Mouse (Mus musculus) embryonic facial prominence, embryonic 10.5 days (tissue): ENCODE data around the gene Il12a. TPM values are rescaled to one million over a fixed set of nuclear protein-coding genes. Genes with fewer than 3 reads are reported as not detected.

Source experiments
- DNase-seq: peaks from one replicate; pipeline ENCODE4 v3.0.0-alpha.2; 2017; ENCODE audit warnings: low spot score
- H3K27ac ChIP-seq: fragments of 300-500 bp; sonication (generic); replicated peaks from 2 replicates; pipeline ENCODE4 v1.5.1; 2016; ENCODE audit warnings: mild to moderate bottlenecking
- H3K27me3 ChIP-seq: fragments of 300-500 bp; sonication (generic); replicated peaks from 2 replicates; pipeline ENCODE4 v1.6.1; 2016; ENCODE audit warnings: low read depth, mild to moderate bottlenecking; ENCODE audit not compliant: poor library complexity, severe bottlenecking
- H3K36me3 ChIP-seq: fragments of 300-500 bp; sonication (generic); replicated peaks from 2 replicates; pipeline ENCODE4 v1.6.1; 2016; ENCODE audit warnings: mild to moderate bottlenecking, moderate library complexity
- H3K4me1 ChIP-seq: fragments of 300-500 bp; sonication (generic); 2 replicates; pipeline ENCODE4 v1.6.1; 2016
- H3K4me3 ChIP-seq: fragments of 300-500 bp; sonication (generic); 2 replicates; pipeline ENCODE4 v1.5.1; 2016; ENCODE audit warnings: mild to moderate bottlenecking, moderate library complexity
- H3K9me3 ChIP-seq: fragments of 300-500 bp; sonication (generic); 2 replicates; pipeline ENCODE4 v1.6.1; 2016; ENCODE audit warnings: mild to moderate bottlenecking
- WGBS: fragments of 180-500 bp; shearing (Covaris S2); methylation state at CpG from one replicate; pipeline ENCODE4 v1.1.7; 2016; 5-methylcytosine and 5-hydroxymethylcytosine counted together
- polyA plus RNA-seq: library from polyadenylated mRNA; unstranded; fragments of >200 nt; fragmentation: Nextera tagmentation; extraction: Ambion mirVana; gene quantifications from 2 replicates; pipeline ENCODE4 v1.2.1, GENCODE M21; 2016

The Il12a gene
- not detected in 2 replicates for polyA plus RNA-seq

DNA sequence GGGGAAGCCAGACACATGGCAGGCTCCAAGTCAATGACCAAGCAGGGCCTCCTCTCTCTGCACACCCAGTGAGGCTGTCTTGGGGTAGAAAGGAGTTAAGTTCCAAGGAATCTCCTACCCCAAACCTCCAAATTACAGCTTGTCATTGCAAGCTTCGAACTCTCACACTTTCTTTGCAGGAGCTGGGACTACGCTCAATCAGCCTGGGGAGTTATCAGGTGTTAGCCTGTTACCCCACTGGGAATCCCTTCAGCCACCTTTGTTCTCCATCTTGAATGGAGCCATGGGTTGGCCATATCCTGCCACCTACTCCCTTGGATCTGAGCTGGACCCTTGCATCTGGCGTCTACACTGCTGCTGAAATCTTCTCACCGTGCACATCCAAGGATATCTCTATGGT, at the start of gene Il12a:
Gene Il12a, plus strand, starts transcription at position 301 of the 400 bp plus-strand sequence.
- H3K27ac ChIP-seq: no peak within 1 kb of the TSS
- 89% methylated on average over 4 of the region's 4 CpGs for WGBS

GRCm38 (mm10) chr3:68642935-68643334, 47.5 kb upstream of the Il12a start:
- DNase-seq: no peak
- Histone ChIP-seq H3K4me1 (peaks cover 2% of the 10 kb centered on the region; the same call in 1 of the 2 replicates), H3K27me3 (no peaks in the 10 kb centered on the region), H3K9me3 (no peaks in the 10 kb centered on the region), H3K4me3 (no peak overlapping the region), H3K27ac (no peak overlapping the region), H3K36me3 (no peaks in the 10 kb centered on the region)
- WGBS: 86% methylated on average over 7 of the region's 7 CpGs

More for the DNA sequence above, at the start of gene Il12a:
- Histone ChIP-seq H3K4me3 (no peak within 1 kb of the TSS), H3K36me3 (no peaks in the 10 kb centered on the region), H3K27me3 (no peaks in the 10 kb centered on the region), H3K9me3 (no peaks in the 10 kb centered on the region), H3K4me1 (peaks cover 9% of the 10 kb centered on the region; the same call in 1 of the 2 replicates)
- no peak for DNase-seq

DNA sequence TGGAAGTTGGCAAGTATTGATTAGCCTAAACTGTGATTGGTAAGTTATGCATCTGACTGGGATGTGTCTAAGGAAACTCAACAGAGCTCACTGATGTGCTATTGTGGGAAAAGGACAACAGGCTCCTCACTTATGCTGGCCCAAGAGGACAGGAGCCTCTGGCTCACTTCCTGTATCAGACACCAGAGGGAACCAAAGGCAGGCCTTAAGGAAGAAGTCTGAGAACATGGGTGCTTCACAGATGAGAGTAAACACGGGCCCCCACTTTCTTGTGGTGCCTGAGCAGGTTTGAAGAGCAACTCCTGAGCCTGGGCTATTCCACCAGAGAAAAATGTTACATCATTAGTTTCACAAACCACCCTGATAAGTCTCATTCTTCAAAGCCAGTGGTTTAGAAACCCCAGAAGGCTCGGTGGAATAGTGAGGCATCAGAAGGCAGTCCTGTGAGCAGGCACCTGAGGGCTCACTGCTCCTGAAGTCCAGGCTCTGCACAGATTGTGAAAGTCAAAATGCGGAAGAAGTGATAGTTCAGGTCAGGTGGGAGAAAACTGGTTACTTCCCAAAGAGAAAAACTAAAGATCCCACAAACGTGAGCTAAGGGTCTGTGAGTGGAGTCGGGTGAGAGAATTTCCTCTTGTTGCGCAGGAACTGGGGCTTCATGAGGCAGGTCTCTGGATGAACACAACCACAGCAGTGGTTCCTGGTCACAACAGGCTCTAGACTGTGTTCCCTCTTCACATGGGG, 43.9 kb upstream of the Il12a start:
- Histone ChIP-seq H3K4me3 (no peak overlapping the region), H3K4me1 (no peaks in the 10 kb centered on the region), H3K27me3 (no peaks in the 10 kb centered on the region), H3K9me3 (no peaks in the 10 kb centered on the region), H3K27ac (no peak overlapping the region), H3K36me3 (no peaks in the 10 kb centered on the region)
- DNase-seq: no peak
- 86% methylated on average over 6 of the region's 6 CpGs for WGBS

DNA sequence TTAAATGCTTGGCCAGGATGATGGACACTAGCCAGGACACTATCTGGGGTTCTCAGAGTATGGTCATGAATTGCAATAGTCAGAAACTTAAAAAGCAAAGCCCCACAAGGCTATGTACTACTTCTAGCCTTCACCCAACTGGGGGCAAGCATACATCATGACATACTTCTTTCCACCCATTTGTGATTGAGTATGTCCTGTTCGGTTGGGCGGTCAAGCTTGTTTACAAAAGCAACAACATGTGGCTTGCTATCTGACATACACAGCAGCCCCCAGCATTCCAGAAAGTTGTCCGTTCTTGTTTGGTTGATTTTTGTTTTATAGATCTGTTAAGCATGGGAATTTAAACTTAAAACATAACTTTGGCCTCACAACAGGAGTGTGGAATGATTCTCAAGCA, 43.2 kb upstream of the Il12a start:
- no peaks in the 10 kb centered on the region for H3K9me3 ChIP-seq
- DNase-seq: no peak
- no peaks in the 10 kb centered on the region for H3K27me3 ChIP-seq
- no peak overlapping the region for H3K27ac ChIP-seq
- H3K4me3 ChIP-seq: no peak overlapping the region
- 93% methylated on average over 3 of the region's 3 CpGs for whole genome bisulfite sequencing
- H3K36me3 ChIP-seq: no peaks in the 10 kb centered on the region
- H3K4me1 ChIP-seq: no peaks in the 10 kb centered on the region

DNA sequence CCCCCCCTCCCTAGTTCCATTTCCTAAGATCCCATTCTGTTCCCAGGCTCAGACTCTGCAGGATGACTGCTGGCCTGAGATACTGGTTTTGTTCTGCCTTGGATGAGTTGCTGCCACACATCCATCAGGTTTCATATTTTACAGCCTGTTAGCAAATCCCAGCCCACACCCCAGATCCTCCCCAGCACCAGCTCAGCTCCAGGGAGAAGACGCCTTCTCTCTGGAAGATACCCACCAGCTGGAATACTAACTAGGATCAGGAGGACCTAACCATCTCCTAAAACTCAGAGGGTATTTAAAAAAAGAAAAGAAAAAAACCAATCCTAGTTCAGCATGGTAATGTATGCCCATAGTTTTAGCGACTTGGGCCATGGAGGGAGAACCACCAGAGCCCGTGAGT, 40.2 kb upstream of the Il12a start:
- no peak overlapping the region for H3K27ac ChIP-seq
- 89% methylated on average over 3 of the region's 3 CpGs for WGBS

DNA sequence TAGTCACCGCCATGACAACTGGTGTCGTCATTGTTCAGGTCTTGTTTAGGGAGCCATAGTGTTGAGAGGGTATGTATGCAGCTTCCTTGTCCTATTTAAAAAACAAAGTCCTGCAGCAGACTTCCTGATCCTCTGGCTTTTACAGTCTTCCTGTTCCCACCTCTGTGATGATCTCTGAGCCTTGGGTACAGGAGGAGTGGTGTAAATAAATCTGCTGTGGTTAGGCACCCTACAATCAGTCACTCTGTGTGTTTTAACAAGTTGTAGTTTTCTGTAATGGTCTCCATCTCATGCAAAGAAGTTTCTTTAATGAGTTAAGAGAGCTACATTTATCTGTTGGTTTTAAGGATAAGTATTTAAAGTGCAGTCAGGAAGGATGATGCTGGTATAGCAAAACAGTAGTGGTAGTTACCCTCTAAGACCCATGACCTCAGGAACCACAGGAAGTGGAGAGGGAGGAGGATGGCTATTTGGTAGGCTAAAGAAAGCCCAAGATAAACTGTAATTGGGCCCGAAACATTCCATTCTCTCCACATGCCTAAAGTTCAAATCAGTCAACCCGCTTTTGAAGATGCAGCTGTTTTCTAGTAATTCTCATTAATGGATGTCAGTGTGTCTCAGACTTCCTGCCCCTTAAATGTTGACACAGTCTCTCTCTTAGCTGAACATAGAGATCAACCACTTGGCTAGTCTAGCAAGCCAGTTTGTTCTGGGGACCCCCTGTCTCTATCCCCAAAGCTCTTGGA, 33.7 kb upstream of the Il12a start:
- H3K4me1 ChIP-seq: peaks cover 10% of the 10 kb centered on the region
- H3K36me3 ChIP-seq: no peaks in the 10 kb centered on the region
- H3K27me3 ChIP-seq: no peaks in the 10 kb centered on the region
- H3K4me3 ChIP-seq: no peak overlapping the region
- no peak overlapping the region for H3K27ac ChIP-seq
- WGBS: 84% methylated on average over 4 of the region's 4 CpGs
- no peak for DNase-seq
- H3K9me3 ChIP-seq: no peaks in the 10 kb centered on the region

More for the DNA sequence above, 40.2 kb upstream of the Il12a start:
- Histone ChIP-seq H3K4me1 (no peaks in the 10 kb centered on the region), H3K36me3 (no peaks in the 10 kb centered on the region), H3K4me3 (no peak overlapping the region), H3K9me3 (no peaks in the 10 kb centered on the region), H3K27me3 (no peaks in the 10 kb centered on the region)
- no peak for DNase-seq

DNA sequence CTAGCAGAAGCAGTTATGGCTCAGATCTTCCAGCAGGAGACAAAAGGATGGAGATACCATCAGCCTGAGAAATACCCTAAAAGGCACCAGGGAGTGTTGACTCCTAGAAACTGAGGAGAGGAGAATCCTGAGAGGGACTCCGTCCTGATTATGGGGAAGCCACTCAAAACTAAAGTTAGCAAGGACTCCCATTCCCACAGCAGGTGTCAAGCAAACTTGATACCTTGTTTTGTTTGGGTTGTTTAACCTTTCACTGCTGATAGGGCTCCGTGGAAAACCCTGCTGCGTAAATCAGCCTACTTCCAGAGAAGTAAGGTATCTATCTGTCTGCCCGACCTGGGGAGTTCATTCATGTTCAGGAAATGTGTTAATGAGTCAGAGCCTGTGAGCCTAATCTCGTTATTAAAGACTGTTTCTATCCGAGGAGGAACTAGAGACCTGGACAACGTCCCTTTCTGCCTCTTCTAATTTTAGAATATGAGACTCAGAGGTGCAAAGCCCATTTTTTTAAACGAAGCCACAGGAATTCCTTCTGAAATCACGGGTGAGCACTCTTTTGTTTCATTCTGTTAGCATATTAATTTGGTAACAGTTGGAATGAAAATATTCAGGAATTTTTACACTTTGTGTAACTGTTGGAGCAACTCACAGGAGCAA, 32.7 kb upstream of the Il12a start:
- H3K9me3 ChIP-seq: no peaks in the 10 kb centered on the region
- WGBS: 34% methylated on average over 9 of the region's 9 CpGs
- peaks cover 10% of the 10 kb centered on the region for H3K4me1 ChIP-seq
- no peak for DNase-seq
- H3K27me3 ChIP-seq: no peaks in the 10 kb centered on the region
- H3K4me3 ChIP-seq: no peak overlapping the region
- H3K36me3 ChIP-seq: no peaks in the 10 kb centered on the region
- H3K27ac ChIP-seq: no peak overlapping the region

- H3K36me3 ChIP-seq: no peaks in the 10 kb centered on the region
- H3K27ac ChIP-seq: no peak overlapping the region
- WGBS: 91% methylated on average over 6 of the region's 6 CpGs
- no peaks in the 10 kb centered on the region for H3K27me3 ChIP-seq
- peaks cover 10% of the 10 kb centered on the region for H3K4me1 ChIP-seq
- DNase-seq: no peak
- no peak overlapping the region for H3K4me3 ChIP-seq
- no peaks in the 10 kb centered on the region for H3K9me3 ChIP-seq
Observed at GRCm38 (mm10) chr3:68659996-68660395, 30.4 kb upstream of the Il12a start.

GRCm38 (mm10) chr3:68660538-68660937, 29.9 kb upstream of the Il12a start:
- Histone ChIP-seq H3K27me3 (no peaks in the 10 kb centered on the region), H3K4me1 (peaks cover 10% of the 10 kb centered on the region), H3K9me3 (no peaks in the 10 kb centered on the region), H3K4me3 (no peak overlapping the region), H3K27ac (no peak overlapping the region), H3K36me3 (no peaks in the 10 kb centered on the region)
- DNase-seq: no peak
- WGBS: 79% methylated on average over 4 of the region's 4 CpGs

DNA sequence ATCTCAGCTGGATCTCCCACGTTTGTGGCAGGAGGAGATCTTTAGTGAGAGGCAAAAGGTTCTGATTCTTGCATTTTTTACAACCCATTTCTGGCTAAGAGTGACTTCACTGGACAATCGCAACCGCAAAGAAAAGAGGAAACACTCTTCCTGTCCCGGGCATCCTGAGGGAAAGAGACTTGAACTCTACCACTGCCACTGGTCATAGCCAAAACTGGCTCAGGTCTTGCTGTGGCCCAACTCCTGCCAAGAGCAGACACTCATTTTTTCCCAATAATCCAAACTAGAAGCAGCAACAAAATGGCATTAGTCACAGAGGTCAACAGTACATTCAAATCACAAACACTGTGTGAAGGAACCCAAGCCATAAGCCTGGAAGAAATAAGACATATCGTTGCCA, 28.1 kb upstream of the Il12a start:
- H3K4me1 ChIP-seq: peaks cover 4% of the 10 kb centered on the region
- H3K27me3 ChIP-seq: no peaks in the 10 kb centered on the region
- no peak overlapping the region for H3K4me3 ChIP-seq
- no peak for DNase-seq
- WGBS: 82% methylated on average over 5 of the region's 5 CpGs
- H3K36me3 ChIP-seq: no peaks in the 10 kb centered on the region
- H3K27ac ChIP-seq: no peak overlapping the region
- no peaks in the 10 kb centered on the region for H3K9me3 ChIP-seq

- Histone ChIP-seq H3K36me3 (no peaks in the 10 kb centered on the region), H3K27me3 (no peaks in the 10 kb centered on the region), H3K27ac (no peak overlapping the region), H3K4me3 (no peak overlapping the region), H3K4me1 (no peaks in the 10 kb centered on the region), H3K9me3 (no peaks in the 10 kb centered on the region)
- 81% methylated on average over 6 of the region's 6 CpGs for WGBS
- no peak for DNase-seq
Observed at GRCm38 (mm10) chr3:68664337-68664736, 26.1 kb upstream of the Il12a start.

- no peaks in the 10 kb centered on the region for H3K36me3 ChIP-seq
- DNase-seq: no peak
- no peaks in the 10 kb centered on the region for H3K4me1 ChIP-seq
- H3K4me3 ChIP-seq: no peak overlapping the region
- WGBS: 92% methylated on average over 7 of the region's 7 CpGs
- no peaks in the 10 kb centered on the region for H3K27me3 ChIP-seq
- H3K27ac ChIP-seq: no peak overlapping the region
- no peaks in the 10 kb centered on the region for H3K9me3 ChIP-seq
Observed at GRCm38 (mm10) chr3:68666377-68666776, 24.1 kb upstream of the Il12a start.
